Mouse (Mus musculus): ENCODE data around the gene Gm9195.

The Gm9195 gene

GRCm38 (mm10) chr14:72491738-72492137, at the start of gene Gm9195:
Gene Gm9195 (minus strand): TSS chr14:72491838.
- TF ChIP-seq GATA4 (IDR thresholded peaks at IDR 0.05; ENCODE audit: insufficient replicate concordance, low read length), result no peak

GRCm38 (mm10) chr14:72536392-72537017, 44.9 kb upstream of the Gm9195 start:
- no peak for TF ChIP-seq GATA4 (IDR thresholded peaks at IDR 0.05; ENCODE audit: insufficient replicate concordance, low read length)

GRCm38 (mm10) chr14:72533862-72534261, 42.2 kb upstream of the Gm9195 start:
- no peak for TF ChIP-seq GATA4 (IDR thresholded peaks at IDR 0.05; ENCODE audit: insufficient replicate concordance, low read length)

GRCm38 (mm10) chr14:72532028-72532917, 40.6 kb upstream of the Gm9195 start:
- TF ChIP-seq GATA4 (IDR thresholded peaks at IDR 0.05; ENCODE audit: insufficient replicate concordance, low read length), result no peak

GRCm38 (mm10) chr14:72527126-72527525, 35.5 kb upstream of the Gm9195 start:
- TF ChIP-seq GATA4 (IDR thresholded peaks at IDR 0.05; ENCODE audit: insufficient replicate concordance, low read length), result no peak

GRCm38 (mm10) chr14:72519561-72519960, 27.9 kb upstream of the Gm9195 start:
- TF ChIP-seq GATA4 (IDR thresholded peaks at IDR 0.05; ENCODE audit: insufficient replicate concordance, low read length), result no peak

- no peak for TF ChIP-seq GATA4 (IDR thresholded peaks at IDR 0.05; ENCODE audit: insufficient replicate concordance, low read length)
These were observed 27.1 kb upstream of the Gm9195 start for GRCm38 (mm10) chr14:72518786-72519185.

GRCm38 (mm10) chr14:72516376-72516775, 24.7 kb upstream of the Gm9195 start:
- TF ChIP-seq GATA4 (IDR thresholded peaks at IDR 0.05; ENCODE audit: insufficient replicate concordance, low read length), result no peak

- TF ChIP-seq GATA4 (IDR thresholded peaks at IDR 0.05; ENCODE audit: insufficient replicate concordance, low read length), result no peak
These were observed 15.2 kb upstream of the Gm9195 start for GRCm38 (mm10) chr14:72506723-72507420.

GRCm38 (mm10) chr14:72506018-72506722, 14.5 kb upstream of the Gm9195 start:
- no peak for TF ChIP-seq GATA4 (IDR thresholded peaks at IDR 0.05; ENCODE audit: insufficient replicate concordance, low read length)

GRCm38 (mm10) chr14:72504985-72505384, 13.3 kb upstream of the Gm9195 start:
- no peak for TF ChIP-seq GATA4 (IDR thresholded peaks at IDR 0.05; ENCODE audit: insufficient replicate concordance, low read length)

GRCm38 (mm10) chr14:72503241-72503640, 11.6 kb upstream of the Gm9195 start:
- TF ChIP-seq GATA4 (IDR thresholded peaks at IDR 0.05; ENCODE audit: insufficient replicate concordance, low read length), result no peak

GRCm38 (mm10) chr14:72493775-72494174, 2.1 kb upstream of the Gm9195 start:
- TF ChIP-seq GATA4 (IDR thresholded peaks at IDR 0.05; ENCODE audit: insufficient replicate concordance, low read length), result no peak

- TF ChIP-seq GATA4 (IDR thresholded peaks at IDR 0.05; ENCODE audit: insufficient replicate concordance, low read length), result no peak
These were observed 1.3 kb downstream of the Gm9195 start for GRCm38 (mm10) chr14:72490367-72490766.

- TF ChIP-seq GATA4 (IDR thresholded peaks at IDR 0.05; ENCODE audit: insufficient replicate concordance, low read length), result no peak
These were observed 17.1 kb downstream of the Gm9195 start for GRCm38 (mm10) chr14:72474501-72474900.
